Mouse (Mus musculus) liver, postnatal 0 days (tissue): Measurements from ENCODE around the gene Hist2h4. TPM values are rescaled to one million over a fixed set of nuclear protein-coding genes. Genes with fewer than 3 reads are reported as not detected.
"Not testable (repeated sequence)": the region's sequence is repeated elsewhere in the genome, so short reads cannot be mapped to it uniquely, and the experiment has no call there.

Experiments used
- ATAC-seq: fragments of 200-750 bp; cut with Nextera tagmentation; 2 replicates; pipeline ENCODE4 v1.8.0; 2017; ENCODE audit warnings: mild to moderate bottlenecking, moderate library complexity
- DNase-seq: peaks from one replicate; pipeline ENCODE4 v3.0.0-alpha.2; 2016
- H3K27ac ChIP-seq: fragments of 300-500 bp; sonication (generic); 2 replicates; pipeline ENCODE4 v1.5.1; 2014; ENCODE audit warnings: antibody characterized with exemption, moderate library complexity, mild to moderate bottlenecking, low read depth
- H3K27me3 ChIP-seq: fragments of 300-500 bp; sonication (generic); 2 replicates; pipeline ENCODE4 v1.6.1; 2014; ENCODE audit warnings: low read length, control low read depth, mixed read lengths; ENCODE audit not compliant: insufficient read depth
- H3K36me3 ChIP-seq: fragments of 300-500 bp; sonication (generic); replicated peaks from 2 replicates; pipeline ENCODE4 v1.6.1; 2014; ENCODE audit warnings: mild to moderate bottlenecking, control low read depth, low read length, moderate library complexity, mixed read lengths; ENCODE audit not compliant: insufficient read depth
- H3K4me1 ChIP-seq: fragments of 300-500 bp; sonication (generic); 2 replicates; pipeline ENCODE4 v1.6.1; 2014; ENCODE audit warnings: antibody characterized with exemption, mild to moderate bottlenecking, control low read depth; ENCODE audit not compliant: insufficient read depth
- H3K4me2 ChIP-seq: fragments of 300-500 bp; sonication (generic); 2 replicates; pipeline ENCODE4 v1.6.1; 2014; ENCODE audit warnings: low read depth, mild to moderate bottlenecking, low read length, moderate library complexity, mixed read lengths
- H3K4me3 ChIP-seq: fragments of 300-500 bp; sonication (generic); 2 replicates; pipeline ENCODE4 v1.5.1; 2014; ENCODE audit warnings: low read depth, low read length
- H3K9ac ChIP-seq: fragments of 300-500 bp; sonication (generic); replicated peaks from 2 replicates; pipeline ENCODE4 v1.6.1; 2014; ENCODE audit warnings: mild to moderate bottlenecking, moderate library complexity
- H3K9me3 ChIP-seq: fragments of 300-500 bp; sonication (generic); 2 replicates; pipeline ENCODE4 v1.6.1; 2016; ENCODE audit warnings: mild to moderate bottlenecking, control low read depth, low read length, mixed read lengths
- CTCF ChIP-seq: sonication (generic); IDR thresholded peaks from 2 replicates; pipeline ENCODE4 v1.5.1; 2016; ENCODE audit warnings: antibody characterized with exemption, low read depth
- EP300 ChIP-seq: IDR thresholded peaks from 2 replicates; pipeline ENCODE4 v1.6.1; 2016; ENCODE audit warnings: antibody characterized with exemption, low read depth, mild to moderate bottlenecking
- WGBS: fragments of 180-500 bp; shearing (Covaris S2); extraction: QIAGEN DNeasy Blood & Tissue Kit; methylation state at CpG from one replicate; pipeline ENCODE4 v1.1.7; 2014; ENCODE audit not compliant: insufficient replicate concordance; 5-methylcytosine and 5-hydroxymethylcytosine counted together
- polyA plus RNA-seq: library from polyadenylated mRNA; unstranded; fragments of >200 nt; fragmentation: Nextera tagmentation; extraction: Ambion mirVana; gene quantifications from 2 replicates; pipeline ENCODE4 v1.2.1, GENCODE M21; 2015

Hist2h4 gene
- polyA plus RNA-seq, 1 experiment from 2014 or later, result 56.7 TPM

DNA sequence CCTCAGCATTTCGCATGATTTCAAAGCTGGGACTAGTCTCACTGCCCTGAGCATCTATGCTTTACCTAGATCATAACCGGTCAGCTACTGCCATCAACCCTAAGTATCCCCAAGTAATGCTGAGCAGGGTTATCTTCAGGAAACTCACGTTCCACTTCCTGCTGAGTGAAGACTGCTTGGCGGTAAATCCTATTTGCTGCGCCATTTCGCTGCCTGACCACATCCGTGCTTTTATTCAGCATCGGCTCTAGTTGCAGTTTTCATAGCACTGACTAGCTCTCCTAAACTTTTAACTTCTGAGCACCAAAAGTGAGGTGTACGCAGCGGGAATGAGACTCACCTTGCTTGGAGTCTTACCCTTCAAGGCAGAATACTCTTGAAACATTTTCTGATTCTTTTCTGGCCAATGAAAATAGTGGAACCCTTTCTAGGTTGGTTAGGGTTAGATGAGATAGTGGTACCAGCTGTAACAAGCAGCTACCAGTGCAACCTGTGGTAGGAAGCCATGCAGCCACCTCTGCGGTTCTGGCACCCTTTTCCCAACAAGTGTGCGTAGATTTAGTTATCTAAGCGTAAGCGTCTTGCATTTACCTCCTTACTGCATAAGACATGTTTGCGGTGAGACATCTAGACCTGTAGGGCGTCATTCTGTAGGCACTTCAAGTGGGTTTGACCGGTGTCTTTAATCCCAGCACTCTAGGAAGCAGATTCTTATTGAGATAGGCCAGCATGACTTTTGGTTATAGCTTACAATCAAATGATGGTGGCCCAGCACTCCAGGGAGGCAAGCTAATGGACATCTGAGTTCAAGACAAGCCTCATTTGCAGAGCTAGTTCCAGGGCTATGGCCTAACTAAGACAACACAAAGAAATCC, 10.7 kb upstream of the Hist2h4 start:
- 60% methylated on average over 17 of the region's 17 CpGs for WGBS
- Histone ChIP-seq H3K4me2 (no peak overlapping the region), H3K27ac (no peak overlapping the region), H3K9me3 (no peaks in the 10 kb centered on the region), H3K9ac (no peak overlapping the region), H3K27me3 (no peaks in the 10 kb centered on the region), H3K36me3 (no peaks in the 10 kb centered on the region), H3K4me1 (peaks cover 17% of the 10 kb centered on the region), H3K4me3 (no peak overlapping the region)
- ATAC-seq, result no peak
- no peak for DNase-seq
- no peak for TF ChIP-seq CTCF
- no peak for TF ChIP-seq EP300

GRCm38 (mm10) chr3:96269511-96270474, 6.7 kb upstream of the Hist2h4 start, which contains the start of gene Hist2h2bb:
Gene Hist2h2bb, plus strand, starts transcription at chr3:96269752.
- ATAC-seq (peak; percentile 90), DNase-seq (peak; percentile 90)
- Histone ChIP-seq H3K9me3 (no peaks in the 10 kb centered on the region), H3K36me3 (no peaks in the 10 kb centered on the region), H3K9ac (peak within 1 kb of the TSS; percentile 88), H3K27ac (peak within 1 kb of the TSS; percentile 99), H3K4me2 (peak within 1 kb of the TSS; percentile 89), H3K4me1 (peaks cover 18% of the 10 kb centered on the region), H3K27me3 (no peaks in the 10 kb centered on the region), H3K4me3 (peak within 1 kb of the TSS; percentile 52)
- under 1% methylated on average over 45 of the region's 45 CpGs for WGBS
- TF ChIP-seq EP300 (peak; percentile 86), CTCF (no peak; the same call in 1 of the 2 replicates)

DNA sequence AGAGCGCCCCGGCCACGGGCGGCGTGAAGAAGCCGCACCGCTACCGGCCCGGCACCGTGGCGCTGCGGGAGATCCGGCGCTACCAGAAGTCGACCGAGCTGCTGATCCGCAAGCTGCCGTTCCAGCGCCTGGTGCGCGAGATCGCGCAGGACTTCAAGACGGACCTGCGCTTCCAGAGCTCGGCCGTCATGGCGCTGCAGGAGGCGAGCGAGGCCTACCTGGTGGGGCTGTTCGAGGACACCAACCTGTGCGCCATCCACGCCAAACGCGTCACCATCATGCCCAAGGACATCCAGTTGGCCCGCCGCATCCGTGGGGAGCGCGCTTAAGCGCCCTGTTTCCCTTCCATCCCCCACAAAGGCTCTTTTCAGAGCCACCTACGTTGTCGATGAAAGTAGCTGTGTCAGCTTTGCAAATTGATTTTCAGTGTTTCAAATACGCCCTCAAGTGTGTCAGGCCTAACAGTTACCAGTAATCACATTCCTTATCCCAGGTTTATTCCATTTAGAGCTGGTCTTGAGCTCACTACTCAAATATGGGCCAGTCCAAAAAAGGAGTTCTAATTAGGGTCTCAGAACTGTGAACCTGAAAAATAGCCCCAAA, 5.8 kb upstream of the Hist2h4 start:
- DNase-seq (peak; percentile 52), ATAC-seq (peak; percentile 49)
- H3K9ac ChIP-seq, result peak overlapping the region; percentile 85
- H3K4me1 ChIP-seq, result peaks cover 26% of the 10 kb centered on the region
- H3K36me3 ChIP-seq, H3K9me3 ChIP-seq, H3K27me3 ChIP-seq: not testable (repeated sequence)
- peak overlapping the region; percentile 52 for H3K4me3 ChIP-seq
- peak overlapping the region; percentile 99 for H3K27ac ChIP-seq
- WGBS, result 0% methylated on average over 9 of the region's 44 CpGs
- H3K4me2 ChIP-seq, result peak overlapping the region; percentile 74

GRCm38 (mm10) chr3:96268051-96268775, 5.1 kb upstream of the Hist2h4 start, which contains the start of gene Hist2h3b:
Gene Hist2h3b, plus strand, starts transcription at chr3:96268654.
- Histone ChIP-seq H3K27ac (peak within 1 kb of the TSS; percentile 99), H3K4me2 (peak within 1 kb of the TSS; percentile 89), H3K36me3 (no peaks in the 10 kb centered on the region), H3K27me3 (no peaks in the 10 kb centered on the region), H3K9me3 (no peaks in the 10 kb centered on the region), H3K4me3 (peak within 1 kb of the TSS; percentile 52), H3K4me1 (peaks cover 26% of the 10 kb centered on the region), H3K9ac (peak within 1 kb of the TSS; percentile 85)
- TF ChIP-seq CTCF, result no peak
- peak; percentile 70 for TF ChIP-seq EP300
- ATAC-seq (peak; percentile 49), DNase-seq (peak; percentile 82)
- 22% methylated on average over 28 of the region's 30 CpGs for WGBS

GRCm38 (mm10) chr3:96267541-96267940, 4.4 kb upstream of the Hist2h4 start:
- TF ChIP-seq EP300 (no peak), CTCF (no peak)
- peak overlapping the region; percentile 60; the same call in 1 of the 2 replicates for H3K4me2 ChIP-seq
- WGBS, result 69% methylated on average over 4 of the region's 4 CpGs
- no peaks in the 10 kb centered on the region for H3K36me3 ChIP-seq
- H3K9ac ChIP-seq, result peak overlapping the region; percentile 85
- ATAC-seq, result no peak
- H3K4me1 ChIP-seq, result peaks cover 27% of the 10 kb centered on the region
- no peaks in the 10 kb centered on the region for H3K9me3 ChIP-seq
- H3K27ac ChIP-seq, result peak overlapping the region; percentile 98
- no peak for DNase-seq
- H3K4me3 ChIP-seq, result peak overlapping the region; percentile 52
- H3K27me3 ChIP-seq, result no peaks in the 10 kb centered on the region
